ENCODE assay signal across 9 mouse cellular contexts in genomic region chr12:29141132-29141531, GRCm38 (mm10).
DNase-seq lines count a peak whose midpoint lies in the region; ATAC-seq and TF ChIP-seq lines count a peak whose summit lies in the region.
"Had no signal": no experiment of that assay in that cellular context is flagged by ENCODE, and none has a peak within 500 bp of the region (broad histone marks: within the 10 kb centered on the region; RNA-seq: fewer than 3 reads in every experiment).

No protein-coding gene starts in this region.

- DNase-seq in heart, embryonic 10.5 days (ENCODE audit: low spot score), result no peak
- peak; percentile 82 for DNase-seq in layer of hippocampus, adult 9-11 months
- DNase-seq in adipocyte (ENCODE audit: low spot score), result no peak
- no peak for DNase-seq in kidney, adult 2 months
- DNase-seq in gastrocnemius, adult 18-20 months (ENCODE audit: low spot score), result no peak

- no peak for TF ChIP-seq POLR2A in kidney, adult 2 months (IDR thresholded peaks at IDR 0.05; ENCODE audit: low read depth, low read length)

- ATAC-seq in heart, embryonic 13.5 days (ENCODE audit: extremely low read depth, insufficient number of reproducible peaks, low FRiP score, low TSS enrichment), result no peak
- ATAC-seq in forebrain, embryonic 12.5 days (ENCODE audit: low FRiP score), result no peak
- ATAC-seq in neural tube, embryonic 15.5 days (ENCODE audit: low FRiP score), result peak; percentile 75

- no peak overlapping the region for H3K9ac ChIP-seq in heart, embryonic 13.5 days
- H3K9ac ChIP-seq in forebrain, embryonic 12.5 days, result no peak overlapping the region
- H3K9ac ChIP-seq in neural tube, embryonic 15.5 days (replicated peaks), result peak overlapping the region; percentile 4; the same call in 1 of the 2 replicates
- H3K9ac ChIP-seq: stomach, embryonic 15.5 days had no signal

- H3K4me1 ChIP-seq in heart, embryonic 13.5 days, result peaks cover 34% of the 10 kb centered on the region
- peaks cover 35% of the 10 kb centered on the region for H3K4me1 ChIP-seq in heart, embryonic 10.5 days
- H3K4me1 ChIP-seq in forebrain, embryonic 12.5 days, result peaks cover 31% of the 10 kb centered on the region
- peaks cover 44% of the 10 kb centered on the region for H3K4me1 ChIP-seq in neural tube, embryonic 15.5 days
- no peaks in the 10 kb centered on the region for H3K4me1 ChIP-seq in kidney, adult 2 months (ENCODE audit: control insufficient read depth, insufficient read depth, low read length)
- H3K4me1 ChIP-seq: stomach, embryonic 15.5 days had no signal

- no peak overlapping the region for H3K27ac ChIP-seq in heart, embryonic 13.5 days (replicated peaks)
- no peak overlapping the region for H3K27ac ChIP-seq in heart, embryonic 10.5 days
- H3K27ac ChIP-seq in forebrain, embryonic 12.5 days, result peak overlapping the region; percentile 33
- H3K27ac ChIP-seq in neural tube, embryonic 15.5 days (replicated peaks), result peak overlapping the region; percentile 76
- no peak overlapping the region for H3K27ac ChIP-seq in kidney, adult 2 months (ENCODE audit: insufficient read depth, low read depth, low read length)
- H3K27ac ChIP-seq: stomach, embryonic 15.5 days had no signal

- no peaks in the 10 kb centered on the region for H3K9me3 ChIP-seq in heart, embryonic 13.5 days
- no peaks in the 10 kb centered on the region for H3K9me3 ChIP-seq in heart, embryonic 10.5 days
- no peaks in the 10 kb centered on the region for H3K9me3 ChIP-seq in forebrain, embryonic 12.5 days
- H3K9me3 ChIP-seq in neural tube, embryonic 15.5 days (replicated peaks), result no peaks in the 10 kb centered on the region
- H3K9me3 ChIP-seq: stomach, embryonic 15.5 days had no signal

- H3K4me2 ChIP-seq in heart, embryonic 13.5 days, result peak overlapping the region; percentile 24; the same call in 1 of the 2 replicates
- H3K4me2 ChIP-seq in forebrain, embryonic 12.5 days, result no peak overlapping the region
- peak overlapping the region; percentile 25 for H3K4me2 ChIP-seq in neural tube, embryonic 15.5 days
- H3K4me2 ChIP-seq: stomach, embryonic 15.5 days had no signal

- H3K36me3 ChIP-seq in heart, embryonic 13.5 days, result no peaks in the 10 kb centered on the region
- H3K36me3 ChIP-seq in heart, embryonic 10.5 days, result no peaks in the 10 kb centered on the region
- no peaks in the 10 kb centered on the region for H3K36me3 ChIP-seq in forebrain, embryonic 12.5 days (replicated peaks)
- H3K36me3 ChIP-seq in neural tube, embryonic 15.5 days, result no peaks in the 10 kb centered on the region
- H3K36me3 ChIP-seq in kidney, adult 2 months (ENCODE audit: control insufficient read depth, insufficient read depth, low read length), result no peaks in the 10 kb centered on the region
- H3K36me3 ChIP-seq: stomach, embryonic 15.5 days had no signal

- no peak for TF ChIP-seq CTCF in kidney, adult 2 months (conservative IDR thresholded peaks at IDR 0.05; ENCODE audit: insufficient read depth, insufficient read length, low read depth, low read length)

- no peak overlapping the region for H3K4me3 ChIP-seq in heart, embryonic 13.5 days
- H3K4me3 ChIP-seq in heart, embryonic 10.5 days, result no peak overlapping the region
- H3K4me3 ChIP-seq in forebrain, embryonic 12.5 days (replicated peaks), result no peak overlapping the region
- no peak overlapping the region for H3K4me3 ChIP-seq in neural tube, embryonic 15.5 days (replicated peaks)
- no peak overlapping the region for H3K4me3 ChIP-seq in kidney, adult 2 months (ENCODE audit: insufficient read depth, low read depth, low read length)
- H3K4me3 ChIP-seq: stomach, embryonic 15.5 days had no signal

- 0 out of 2 replicates have a peak, but pooled peaks cover 6% of the 10 kb centered on the region for H3K27me3 ChIP-seq in heart, embryonic 13.5 days (replicated peaks)
- peaks cover 6% of the 10 kb centered on the region; the same call in 1 of the 2 replicates for H3K27me3 ChIP-seq in heart, embryonic 10.5 days (ENCODE audit: insufficient read depth, poor library complexity, severe bottlenecking)
- no peaks in the 10 kb centered on the region for H3K27me3 ChIP-seq in forebrain, embryonic 12.5 days
- no peaks in the 10 kb centered on the region for H3K27me3 ChIP-seq in neural tube, embryonic 15.5 days (replicated peaks)
- no peaks in the 10 kb centered on the region for H3K27me3 ChIP-seq in kidney, adult 2 months (replicated peaks; ENCODE audit: control insufficient read depth, insufficient read depth, low read length)
- H3K27me3 ChIP-seq: stomach, embryonic 15.5 days had no signal

- WGBS in heart, embryonic 13.5 days, result 36% methylated on average over 13 of the region's 13 CpGs
- WGBS in heart, embryonic 10.5 days, result 55% methylated on average over 13 of the region's 13 CpGs
- WGBS in forebrain, embryonic 12.5 days, result 58% methylated on average over 13 of the region's 13 CpGs
- 13% methylated on average over 13 of the region's 13 CpGs for WGBS in neural tube, embryonic 15.5 days
- 68% methylated on average over 13 of the region's 13 CpGs for WGBS in kidney, adult 2 months

Comparison
In these comparisons a context has a peak if more than half of its experiments do, and no peak if none do; other contexts are left out.
1. H3K27ac ChIP-seq: peak in forebrain, embryonic 12.5 days (single experiment) and neural tube, embryonic 15.5 days (single experiment); none in heart, embryonic 13.5 days (single experiment), heart, embryonic 10.5 days (single experiment) and kidney, adult 2 months (single experiment).